Mouse (Mus musculus) heart, embryonic 15.5 days (tissue): ENCODE results near the gene Olfr713. TPM values are rescaled to one million over a fixed set of nuclear protein-coding genes. Genes with fewer than 3 reads are reported as not detected.

Source experiments
- ATAC-seq: fragments of 200-750 bp; cut with Nextera tagmentation; replicated peaks from 2 replicates; pipeline ENCODE4 v1.8.0; 2017; ENCODE audit warnings: low read depth, moderate TSS enrichment; ENCODE audit not compliant: insufficient number of reproducible peaks, insufficient read depth, low FRiP score
- H3K27ac ChIP-seq: fragments of 300-500 bp; sonication (generic); 2 replicates; pipeline ENCODE4 v1.5.1; 2015; ENCODE audit warnings: mild to moderate bottlenecking, inconsistent platforms
- H3K27me3 ChIP-seq: fragments of 300-500 bp; sonication (generic); 2 replicates; pipeline ENCODE4 v1.6.1; 2015; ENCODE audit warnings: inconsistent platforms
- H3K36me3 ChIP-seq: fragments of 300-500 bp; sonication (generic); 2 replicates; pipeline ENCODE4 v1.6.1; 2015; ENCODE audit warnings: mild to moderate bottlenecking, inconsistent platforms
- H3K4me1 ChIP-seq: fragments of 300-500 bp; sonication (generic); replicated peaks from 2 replicates; pipeline ENCODE4 v1.6.1; 2015; ENCODE audit warnings: inconsistent platforms
- H3K4me2 ChIP-seq: fragments of 300-500 bp; sonication (generic); 2 replicates; pipeline ENCODE4 v1.6.1; 2015; ENCODE audit warnings: inconsistent platforms, mild to moderate bottlenecking, moderate library complexity
- H3K4me3 ChIP-seq: fragments of 300-500 bp; sonication (generic); 2 replicates; pipeline ENCODE4 v1.5.1; 2015; ENCODE audit warnings: mild to moderate bottlenecking, inconsistent platforms
- H3K9ac ChIP-seq: fragments of 300-500 bp; sonication (generic); 2 replicates; pipeline ENCODE4 v1.6.1; 2015; ENCODE audit warnings: mild to moderate bottlenecking, inconsistent platforms
- H3K9me3 ChIP-seq: fragments of 300-500 bp; sonication (generic); replicated peaks from 2 replicates; pipeline ENCODE4 v1.6.1; 2016; ENCODE audit warnings: inconsistent platforms
- WGBS: fragments of 180-500 bp; shearing (Covaris S2); methylation state at CpG from one replicate; pipeline ENCODE4 v1.1.7; 2015; ENCODE audit warnings: mixed read lengths; 5-methylcytosine and 5-hydroxymethylcytosine counted together
- polyA plus RNA-seq: library from polyadenylated mRNA; unstranded; fragments of >200 nt; fragmentation: Nextera tagmentation; extraction: Ambion mirVana; gene quantifications from 2 replicates; pipeline ENCODE4 v1.2.1, GENCODE M21; 2015

Olfr713 gene
- polyA plus RNA-seq, result not detected in 2 replicates

GRCm38 (mm10) chr7:107030874-107031273 lies at the start of gene Olfr713:
TSS of gene Olfr713 (plus strand) at chr7:107031174.
- Histone ChIP-seq H3K9me3 (no peaks in the 10 kb centered on the region), H3K4me2 (no peak within 1 kb of the TSS), H3K27me3 (no peaks in the 10 kb centered on the region), H3K4me3 (no peak within 1 kb of the TSS), H3K27ac (no peak within 1 kb of the TSS), H3K4me1 (no peaks in the 10 kb centered on the region), H3K36me3 (no peaks in the 10 kb centered on the region), H3K9ac (no peak within 1 kb of the TSS)
- no peak for ATAC-seq
- 79% methylated on average over 1 of the region's 1 CpGs for WGBS

DNA sequence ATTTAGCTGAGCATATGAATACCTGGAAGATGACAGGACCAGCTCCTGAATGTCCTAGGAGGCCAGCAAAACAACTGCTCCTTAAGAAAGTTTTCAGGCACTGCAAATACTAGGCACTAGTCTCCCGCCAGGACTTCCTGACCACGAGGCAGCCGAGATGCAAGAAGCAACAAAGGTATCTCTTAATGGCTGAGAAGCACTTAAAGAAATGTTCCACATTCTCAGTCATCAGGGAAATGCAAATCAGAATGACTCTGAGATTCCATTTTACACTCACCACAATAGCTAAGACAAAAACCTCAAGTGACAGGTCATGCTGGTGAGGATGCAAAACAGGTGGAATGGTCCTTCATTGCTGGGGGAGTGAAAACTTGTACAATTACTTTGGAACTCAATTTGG lies 45.7 kb upstream of the Olfr713 start:
- Histone ChIP-seq H3K4me2 (no peak overlapping the region), H3K9ac (no peak overlapping the region), H3K27me3 (no peaks in the 10 kb centered on the region), H3K4me1 (no peaks in the 10 kb centered on the region), H3K9me3 (no peaks in the 10 kb centered on the region), H3K27ac (no peak overlapping the region), H3K36me3 (no peaks in the 10 kb centered on the region), H3K4me3 (no peak overlapping the region)
- no peak for ATAC-seq
- 83% methylated on average over 3 of the region's 3 CpGs for WGBS

GRCm38 (mm10) chr7:107000798-107001197 lies 30.2 kb upstream of the Olfr713 start:
- H3K36me3 ChIP-seq, result no peaks in the 10 kb centered on the region
- ATAC-seq, result no peak
- no peak overlapping the region for H3K4me2 ChIP-seq
- H3K9me3 ChIP-seq, result no peaks in the 10 kb centered on the region
- H3K4me1 ChIP-seq, result no peaks in the 10 kb centered on the region
- 79% methylated on average over 7 of the region's 7 CpGs for WGBS
- no peak overlapping the region for H3K9ac ChIP-seq
- no peaks in the 10 kb centered on the region for H3K27me3 ChIP-seq
- no peak overlapping the region for H3K27ac ChIP-seq
- no peak overlapping the region for H3K4me3 ChIP-seq

GRCm38 (mm10) chr7:107004169-107004568 lies 26.8 kb upstream of the Olfr713 start:
- 21% methylated on average over 3 of the region's 3 CpGs for WGBS
- Histone ChIP-seq H3K9me3 (no peaks in the 10 kb centered on the region), H3K36me3 (no peaks in the 10 kb centered on the region), H3K4me1 (no peaks in the 10 kb centered on the region), H3K27me3 (no peaks in the 10 kb centered on the region), H3K27ac (no peak overlapping the region), H3K9ac (no peak overlapping the region), H3K4me3 (no peak overlapping the region), H3K4me2 (no peak overlapping the region)
- no peak for ATAC-seq

- no peaks in the 10 kb centered on the region for H3K9me3 ChIP-seq
- no peak within 1 kb of the TSS for H3K27ac ChIP-seq
- no peaks in the 10 kb centered on the region for H3K36me3 ChIP-seq
- 50% methylated on average over 1 of the region's 1 CpGs for WGBS
- H3K4me1 ChIP-seq, result no peaks in the 10 kb centered on the region
- H3K4me2 ChIP-seq, result no peak within 1 kb of the TSS
- ATAC-seq, result no peak
- H3K27me3 ChIP-seq, result no peaks in the 10 kb centered on the region
- no peak within 1 kb of the TSS for H3K9ac ChIP-seq
- no peak within 1 kb of the TSS for H3K4me3 ChIP-seq
These were observed 25.0 kb upstream of the Olfr713 start, which contains the start of gene Olfr2 for GRCm38 (mm10) chr7:107005972-107006371. TSS of gene Olfr2 (minus strand) at chr7:107006072.

DNA sequence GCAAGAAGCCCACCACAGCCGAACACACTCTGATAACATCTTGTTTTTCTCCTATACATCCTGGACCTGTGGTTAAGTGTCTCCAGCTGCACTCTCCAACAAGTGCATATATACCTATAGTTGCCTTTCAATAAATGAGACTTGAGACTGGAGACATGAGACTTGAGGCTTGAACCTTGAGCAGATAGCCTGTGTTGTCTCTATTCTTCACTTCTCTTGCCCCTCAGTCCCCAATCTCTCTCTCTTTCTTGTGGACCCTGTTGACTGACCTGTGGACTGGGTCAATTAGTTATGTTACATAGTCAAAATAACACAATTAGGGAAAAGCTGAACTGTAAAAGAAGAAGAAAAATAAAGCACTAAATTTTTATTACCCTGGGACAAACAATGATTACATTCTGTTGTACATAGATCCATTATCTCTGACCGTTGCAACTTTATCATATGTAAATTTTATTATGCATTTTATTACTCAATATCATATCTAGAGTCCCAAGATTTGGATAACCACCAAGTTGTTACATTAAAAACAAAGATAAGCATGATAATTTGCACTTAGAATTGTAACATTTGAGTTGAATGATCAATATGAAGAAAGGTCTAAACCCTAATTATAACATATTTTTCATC lies 9.1 kb downstream of the Olfr713 start:
- H3K4me2 ChIP-seq, result no peak overlapping the region
- H3K9me3 ChIP-seq, result no peaks in the 10 kb centered on the region
- no peak overlapping the region for H3K27ac ChIP-seq
- H3K4me1 ChIP-seq, result no peaks in the 10 kb centered on the region
- no peak for ATAC-seq
- WGBS, result 54% methylated on average over 2 of the region's 2 CpGs
- H3K4me3 ChIP-seq, result no peak overlapping the region
- H3K27me3 ChIP-seq, result no peaks in the 10 kb centered on the region
- H3K36me3 ChIP-seq, result no peaks in the 10 kb centered on the region
- H3K9ac ChIP-seq, result no peak overlapping the region

GRCm38 (mm10) chr7:107043136-107043535 lies 12.2 kb downstream of the Olfr713 start:
- H3K4me2 ChIP-seq, result no peak overlapping the region
- H3K36me3 ChIP-seq, result no peaks in the 10 kb centered on the region
- no peak for ATAC-seq
- H3K4me3 ChIP-seq, result no peak overlapping the region
- no peaks in the 10 kb centered on the region for H3K27me3 ChIP-seq
- no peaks in the 10 kb centered on the region for H3K4me1 ChIP-seq
- no peak overlapping the region for H3K9ac ChIP-seq
- WGBS, result 78% methylated on average over 3 of the region's 3 CpGs
- no peak overlapping the region for H3K27ac ChIP-seq
- no peaks in the 10 kb centered on the region for H3K9me3 ChIP-seq

- H3K4me1 ChIP-seq, result no peaks in the 10 kb centered on the region
- H3K36me3 ChIP-seq, result no peaks in the 10 kb centered on the region
- no peaks in the 10 kb centered on the region for H3K9me3 ChIP-seq
- H3K4me2 ChIP-seq, result no peak overlapping the region
- ATAC-seq, result no peak
- H3K27ac ChIP-seq, result no peak overlapping the region
- no peak overlapping the region for H3K9ac ChIP-seq
- WGBS, result 46% methylated on average over 1 of the region's 1 CpGs
- no peaks in the 10 kb centered on the region for H3K27me3 ChIP-seq
- H3K4me3 ChIP-seq, result no peak overlapping the region
These were observed 13.4 kb downstream of the Olfr713 start for GRCm38 (mm10) chr7:107044407-107044806.

DNA sequence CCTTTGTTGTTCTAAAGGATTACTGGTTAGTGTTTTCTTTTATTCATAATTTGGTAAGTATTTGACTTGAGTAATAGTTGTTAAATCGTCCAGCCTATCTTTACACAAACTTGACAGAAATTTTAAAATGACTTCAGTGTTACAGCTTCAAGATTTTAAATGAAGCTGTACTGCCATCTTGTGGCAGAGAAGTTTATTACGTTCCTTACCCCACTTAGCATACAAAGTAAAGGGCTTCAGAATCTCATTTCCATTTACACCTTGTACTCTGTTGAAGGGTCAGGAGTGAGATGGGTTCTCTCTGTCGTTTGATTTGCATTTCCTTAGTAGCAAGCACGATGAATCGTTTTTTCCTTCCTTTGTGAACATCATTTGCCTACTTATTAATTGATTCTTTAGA lies 14.9 kb downstream of the Olfr713 start:
- H3K27ac ChIP-seq, result no peak overlapping the region
- no peaks in the 10 kb centered on the region for H3K4me1 ChIP-seq
- H3K9me3 ChIP-seq, result no peaks in the 10 kb centered on the region
- H3K4me2 ChIP-seq, result no peak overlapping the region
- H3K36me3 ChIP-seq, result no peaks in the 10 kb centered on the region
- whole genome bisulfite sequencing, result 2% methylated on average over 5 of the region's 5 CpGs
- ATAC-seq, result no peak
- no peaks in the 10 kb centered on the region for H3K27me3 ChIP-seq
- H3K4me3 ChIP-seq, result no peak overlapping the region
- H3K9ac ChIP-seq, result no peak overlapping the region

DNA sequence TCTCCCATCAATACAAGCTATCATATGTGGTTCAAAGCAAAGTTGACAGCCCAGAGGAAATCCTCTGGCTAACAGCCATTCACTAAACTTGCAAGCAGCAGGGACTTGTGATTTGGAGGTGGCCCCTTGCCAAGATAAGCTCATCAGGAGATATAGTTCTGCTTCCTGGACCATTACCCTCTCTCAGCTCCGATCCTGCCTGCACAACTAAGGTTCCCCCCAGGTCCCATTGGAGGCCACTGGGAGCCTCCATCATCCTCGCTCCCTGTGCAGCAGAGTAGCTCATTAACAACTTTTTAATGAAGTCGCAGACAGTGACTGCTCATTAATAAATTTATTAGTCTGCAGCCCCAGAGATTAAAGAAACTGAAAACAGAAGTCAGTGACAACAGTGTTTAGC lies 16.6 kb downstream of the Olfr713 start:
- ATAC-seq, result no peak
- Histone ChIP-seq H3K27me3 (no peaks in the 10 kb centered on the region), H3K4me1 (no peaks in the 10 kb centered on the region), H3K27ac (no peak overlapping the region), H3K9ac (no peak overlapping the region), H3K4me3 (no peak overlapping the region), H3K9me3 (no peaks in the 10 kb centered on the region), H3K36me3 (no peaks in the 10 kb centered on the region), H3K4me2 (no peak overlapping the region)
- 23% methylated on average over 3 of the region's 3 CpGs for WGBS

DNA sequence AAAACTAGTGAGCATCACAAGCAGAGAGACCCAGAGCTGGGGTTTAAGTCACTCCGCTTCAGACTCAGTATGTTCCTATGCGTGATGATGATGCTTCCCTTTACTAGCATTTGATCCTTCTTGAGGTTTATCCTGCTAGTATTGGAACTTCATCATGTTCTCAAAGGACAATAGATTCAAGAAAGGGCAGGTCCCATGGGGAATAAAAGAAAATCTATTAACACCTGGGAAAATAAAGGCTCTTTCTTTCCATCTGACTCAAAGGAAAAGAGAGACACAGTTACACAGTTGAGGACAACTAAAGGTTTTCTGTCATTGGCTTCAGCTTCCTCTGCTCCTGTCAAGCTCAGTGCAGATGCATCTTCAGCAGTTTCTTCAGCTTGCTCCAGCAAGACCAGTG lies 39.7 kb downstream of the Olfr713 start, which contains the start of gene Olfr714:
Gene Olfr714 (plus strand): TSS at position 301 of the 400 bp plus-strand sequence.
- no peak within 1 kb of the TSS for H3K4me3 ChIP-seq
- H3K4me2 ChIP-seq, result no peak within 1 kb of the TSS
- no peaks in the 10 kb centered on the region for H3K4me1 ChIP-seq
- no peaks in the 10 kb centered on the region for H3K27me3 ChIP-seq
- H3K27ac ChIP-seq, result no peak within 1 kb of the TSS
- no peaks in the 10 kb centered on the region for H3K36me3 ChIP-seq
- no peak for ATAC-seq
- WGBS, result 85% methylated on average over 2 of the region's 2 CpGs
- no peaks in the 10 kb centered on the region for H3K9me3 ChIP-seq
- no peak within 1 kb of the TSS for H3K9ac ChIP-seq
